Mouse (Mus musculus) lung, adult 2 months (tissue): ENCODE data around the gene Carmil1.

ENCODE experiments used
- CTCF ChIP-seq: fragments of 200-500 bp; IDR thresholded peaks from 2 replicates; pipeline ENCODE4 v1.5.1; 2011; ENCODE audit warnings: mild to moderate bottlenecking, low read length, control low read depth; ENCODE audit not compliant: insufficient read depth
- POLR2A ChIP-seq: fragments of 200-500 bp; IDR thresholded peaks from 2 replicates; pipeline ENCODE4 v1.6.1; 2011; ENCODE audit warnings: low read depth, mild to moderate bottlenecking, control low read depth, low read length, borderline replicate concordance; ENCODE audit errors: extremely low read depth

DNA sequence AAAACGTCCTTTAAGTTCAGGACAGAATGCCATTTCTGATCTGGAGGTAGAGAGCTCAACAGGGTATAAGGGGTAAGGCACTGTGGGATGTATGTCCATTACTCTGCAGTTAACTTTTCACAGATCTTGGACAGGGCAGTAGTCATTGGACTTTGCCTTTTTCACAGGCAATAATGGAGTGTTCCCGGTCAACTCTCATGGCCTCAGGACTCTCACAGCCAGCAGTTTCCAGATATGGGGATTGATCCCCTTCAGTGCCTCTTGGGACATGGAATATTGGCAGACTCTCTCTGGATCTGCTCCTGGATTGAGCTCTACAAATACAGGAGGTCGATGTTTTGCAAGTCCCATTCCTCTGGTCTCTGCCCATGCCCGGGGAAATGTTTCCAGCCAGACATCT lies 49.5 kb upstream of the Carmil1 start:
- no peak for TF ChIP-seq CTCF
- TF ChIP-seq POLR2A, result no peak
